Mouse (Mus musculus): ENCODE data around the gene Flna. TPM values are rescaled to one million over a fixed set of nuclear protein-coding genes. Genes with fewer than 3 reads are reported as not detected.
"Not testable (repeated sequence)": the region's sequence is repeated elsewhere in the genome, so short reads cannot be mapped to it uniquely, and the experiment has no call there.

Flna gene
- polyA plus RNA-seq, 1 experiment: 288 TPM

DNA sequence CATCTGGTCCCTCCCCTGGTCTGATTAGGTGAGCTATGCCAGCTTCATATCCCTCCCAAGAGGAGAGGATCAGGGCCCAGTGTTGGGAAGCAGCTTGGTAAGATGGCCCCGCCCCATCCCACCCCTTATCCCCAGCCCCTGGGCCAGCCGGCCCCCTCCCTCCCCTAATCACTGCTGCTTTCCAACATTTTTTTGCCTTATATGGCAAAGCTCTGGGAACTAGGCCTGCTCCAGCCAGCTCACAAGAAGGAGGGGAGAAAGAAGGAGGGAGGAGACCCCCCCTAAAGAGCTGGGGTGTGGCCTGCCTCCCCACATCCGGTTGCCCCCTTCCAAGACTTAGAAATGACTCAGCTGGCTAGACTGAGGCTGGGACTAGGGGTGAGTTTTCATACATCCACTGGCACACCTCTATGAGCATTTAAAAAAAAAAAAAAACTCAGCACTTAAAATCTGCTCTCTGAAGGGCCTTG is 5.0 kb downstream of the Flna start:
- Histone ChIP-seq H3K27ac (ENCODE audit: insufficient read depth, low read length) (peak overlapping the region; percentile 68), H3K4me1 (ENCODE audit: control insufficient read depth, insufficient read depth, low read length) (no peaks in the 10 kb centered on the region), H3K27me3 (ENCODE audit: control insufficient read depth, insufficient read depth, low read length, poor library complexity, severe bottlenecking) (no peaks in the 10 kb centered on the region), H3K9me3 (replicated peaks; ENCODE audit: control insufficient read depth, insufficient read depth, low read length, poor library complexity, severe bottlenecking) (no peaks in the 10 kb centered on the region), H3K9ac (ENCODE audit: low read depth, poor library complexity, severe bottlenecking) (peak overlapping the region; percentile 71), H3K36me3 (ENCODE audit: control insufficient read depth, insufficient read depth, low read length, poor library complexity, severe bottlenecking) (peaks cover 30% of the 10 kb centered on the region), H3K4me3 (ENCODE audit: low read depth, low read length) (peak overlapping the region; percentile 33; the same call in 1 of the 2 replicates)
- TF ChIP-seq CTCF (IDR thresholded peaks at IDR 0.05; ENCODE audit: low read depth, low read length) (no peak), POLR2A (IDR thresholded peaks at IDR 0.05; ENCODE audit: insufficient read depth, low read length) (no peak), EP300 (IDR thresholded peaks at IDR 0.05; ENCODE audit: insufficient read depth, low read depth, low read length) (no peak)

DNA sequence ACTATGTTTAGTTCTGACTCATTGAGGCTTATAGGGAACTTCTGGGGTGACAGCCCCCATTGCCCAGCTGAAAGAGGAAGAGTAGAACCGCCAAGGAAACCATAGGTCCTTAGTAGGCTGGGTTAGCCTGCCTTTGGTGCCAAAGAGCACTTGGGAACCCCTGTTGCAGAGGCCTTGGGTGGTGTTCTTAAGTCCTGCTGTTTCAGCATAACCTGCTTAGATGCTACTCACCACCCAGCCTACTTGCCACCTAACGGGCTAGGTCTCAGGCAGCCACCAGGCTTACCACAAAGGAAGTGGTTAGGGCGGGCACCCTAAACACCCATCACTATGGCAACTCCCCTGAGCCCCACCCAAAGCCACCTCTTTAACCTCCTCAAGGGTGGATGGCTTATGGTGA is 5.8 kb downstream of the Flna start:
- no peaks in the 10 kb centered on the region for H3K9me3 ChIP-seq (replicated peaks; ENCODE audit: control insufficient read depth, insufficient read depth, low read length, poor library complexity, severe bottlenecking)
- TF ChIP-seq EP300 (IDR thresholded peaks at IDR 0.05; ENCODE audit: insufficient read depth, low read depth, low read length) (no peak), POLR2A (IDR thresholded peaks at IDR 0.05; ENCODE audit: insufficient read depth, low read length) (no peak), CTCF (IDR thresholded peaks at IDR 0.05; ENCODE audit: low read depth, low read length) (no peak)
- H3K27ac ChIP-seq (ENCODE audit: insufficient read depth, low read length): peak overlapping the region; percentile 68; the same call in 1 of the 2 replicates
- H3K4me3 ChIP-seq (ENCODE audit: low read depth, low read length): no peak overlapping the region
- peak overlapping the region; percentile 71; the same call in 1 of the 2 replicates for H3K9ac ChIP-seq (ENCODE audit: low read depth, poor library complexity, severe bottlenecking)
- no peaks in the 10 kb centered on the region for H3K4me1 ChIP-seq (ENCODE audit: control insufficient read depth, insufficient read depth, low read length)
- H3K27me3 ChIP-seq (ENCODE audit: control insufficient read depth, insufficient read depth, low read length, poor library complexity, severe bottlenecking): no peaks in the 10 kb centered on the region
- H3K36me3 ChIP-seq (ENCODE audit: control insufficient read depth, insufficient read depth, low read length, poor library complexity, severe bottlenecking): peaks cover 34% of the 10 kb centered on the region

DNA sequence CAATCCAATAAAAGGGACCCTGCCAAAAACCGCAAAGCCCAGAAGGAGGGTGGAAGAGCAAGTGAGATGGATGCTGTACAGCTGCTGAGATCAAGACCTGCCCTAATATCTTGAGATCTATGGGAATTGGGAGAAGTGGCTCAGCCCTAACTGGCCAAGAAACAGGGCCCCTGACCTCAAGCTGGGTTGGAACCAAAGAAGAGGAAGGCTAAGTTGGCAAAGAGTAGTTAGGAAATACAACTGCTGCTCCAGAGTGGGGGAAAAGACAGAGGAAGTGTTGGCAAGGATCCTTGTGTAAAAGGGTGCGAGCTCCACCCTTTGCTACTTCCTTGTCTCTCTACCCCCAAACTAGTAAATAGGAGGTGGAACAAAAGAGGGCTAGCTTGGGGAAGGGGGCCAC is 6.2 kb downstream of the Flna start:
- Histone ChIP-seq H3K9ac (ENCODE audit: low read depth, poor library complexity, severe bottlenecking) (no peak overlapping the region), H3K27ac (ENCODE audit: insufficient read depth, low read length) (no peak overlapping the region)

DNA sequence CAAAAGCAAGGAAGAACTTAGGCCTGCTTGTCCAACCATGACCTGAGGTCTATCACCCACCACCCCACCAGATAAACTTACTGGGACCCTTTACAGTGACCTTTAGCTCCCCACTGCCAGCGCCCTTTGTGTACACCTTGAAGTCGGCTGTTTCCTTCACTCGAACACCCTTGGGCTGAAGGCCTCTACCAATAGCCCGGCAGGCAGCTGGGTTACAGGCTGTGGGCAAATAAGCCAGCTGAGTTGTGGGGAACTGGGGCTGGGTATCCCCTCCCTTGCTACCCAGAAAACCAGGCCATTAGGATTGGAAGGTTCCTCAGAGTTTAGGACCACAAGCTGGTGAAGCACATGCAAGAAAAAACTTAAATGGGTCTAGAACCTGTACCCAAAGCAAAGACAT is 9.3 kb downstream of the Flna start:
- no peak overlapping the region for H3K4me3 ChIP-seq (ENCODE audit: low read depth, low read length)
- no peak overlapping the region for H3K9ac ChIP-seq (ENCODE audit: low read depth, poor library complexity, severe bottlenecking)
- peaks cover 51% of the 10 kb centered on the region for H3K36me3 ChIP-seq (ENCODE audit: control insufficient read depth, insufficient read depth, low read length, poor library complexity, severe bottlenecking)
- H3K27me3 ChIP-seq (ENCODE audit: control insufficient read depth, insufficient read depth, low read length, poor library complexity, severe bottlenecking): no peaks in the 10 kb centered on the region
- no peak overlapping the region for H3K27ac ChIP-seq (ENCODE audit: insufficient read depth, low read length)
- no peaks in the 10 kb centered on the region for H3K9me3 ChIP-seq (replicated peaks; ENCODE audit: control insufficient read depth, insufficient read depth, low read length, poor library complexity, severe bottlenecking)
- H3K4me1 ChIP-seq (ENCODE audit: control insufficient read depth, insufficient read depth, low read length): no peaks in the 10 kb centered on the region
- no peak for TF ChIP-seq POLR2A (IDR thresholded peaks at IDR 0.05; ENCODE audit: insufficient read depth, low read length)
- no peak for TF ChIP-seq EP300 (IDR thresholded peaks at IDR 0.05; ENCODE audit: insufficient read depth, low read depth, low read length)

More for the DNA sequence above, 6.2 kb downstream of the Flna start:
- Histone ChIP-seq H3K27me3 (ENCODE audit: control insufficient read depth, insufficient read depth, low read length, poor library complexity, severe bottlenecking) (no peaks in the 10 kb centered on the region), H3K4me1 (ENCODE audit: control insufficient read depth, insufficient read depth, low read length) (no peaks in the 10 kb centered on the region), H3K36me3 (ENCODE audit: control insufficient read depth, insufficient read depth, low read length, poor library complexity, severe bottlenecking) (peaks cover 34% of the 10 kb centered on the region), H3K9me3 (replicated peaks; ENCODE audit: control insufficient read depth, insufficient read depth, low read length, poor library complexity, severe bottlenecking) (no peaks in the 10 kb centered on the region), H3K4me3 (ENCODE audit: low read depth, low read length) (no peak overlapping the region)
- TF ChIP-seq CTCF (IDR thresholded peaks at IDR 0.05; ENCODE audit: low read depth, low read length) (no peak), EP300 (IDR thresholded peaks at IDR 0.05; ENCODE audit: insufficient read depth, low read depth, low read length) (no peak), POLR2A (IDR thresholded peaks at IDR 0.05; ENCODE audit: insufficient read depth, low read length) (no peak)

DNA sequence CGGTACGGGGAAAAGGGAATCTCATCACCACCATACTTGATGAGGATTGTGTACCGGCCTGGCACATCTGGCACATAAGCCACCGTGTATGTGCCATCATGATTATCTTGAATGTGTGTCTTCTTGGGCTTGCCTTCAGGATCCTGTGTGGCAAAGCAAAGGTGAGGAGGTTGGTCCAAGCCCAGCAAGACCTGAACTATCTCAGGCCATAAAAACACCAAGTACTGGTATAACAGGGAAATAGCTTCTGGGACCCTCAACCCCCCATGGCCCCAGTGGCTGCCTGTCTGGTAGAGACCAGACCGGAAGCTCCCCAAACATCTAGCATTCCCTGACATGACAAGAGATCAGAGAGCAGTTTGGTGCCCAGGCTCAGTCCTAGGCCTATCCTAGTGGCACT is 16.4 kb downstream of the Flna start:
- TF ChIP-seq EP300 (IDR thresholded peaks at IDR 0.05; ENCODE audit: insufficient read depth, low read depth, low read length) (no peak), POLR2A (IDR thresholded peaks at IDR 0.05; ENCODE audit: insufficient read depth, low read length) (no peak), CTCF (IDR thresholded peaks at IDR 0.05; ENCODE audit: low read depth, low read length) (no peak)
- Histone ChIP-seq H3K4me3 (ENCODE audit: low read depth, low read length) (no peak overlapping the region), H3K9me3 (replicated peaks; ENCODE audit: control insufficient read depth, insufficient read depth, low read length, poor library complexity, severe bottlenecking) (no peaks in the 10 kb centered on the region), H3K36me3 (ENCODE audit: control insufficient read depth, insufficient read depth, low read length, poor library complexity, severe bottlenecking) (peaks cover 50% of the 10 kb centered on the region), H3K27ac (ENCODE audit: insufficient read depth, low read length) (no peak overlapping the region), H3K9ac (ENCODE audit: low read depth, poor library complexity, severe bottlenecking) (no peak overlapping the region), H3K27me3 (ENCODE audit: control insufficient read depth, insufficient read depth, low read length, poor library complexity, severe bottlenecking) (no peaks in the 10 kb centered on the region), H3K4me1 (ENCODE audit: control insufficient read depth, insufficient read depth, low read length) (no peaks in the 10 kb centered on the region)

DNA sequence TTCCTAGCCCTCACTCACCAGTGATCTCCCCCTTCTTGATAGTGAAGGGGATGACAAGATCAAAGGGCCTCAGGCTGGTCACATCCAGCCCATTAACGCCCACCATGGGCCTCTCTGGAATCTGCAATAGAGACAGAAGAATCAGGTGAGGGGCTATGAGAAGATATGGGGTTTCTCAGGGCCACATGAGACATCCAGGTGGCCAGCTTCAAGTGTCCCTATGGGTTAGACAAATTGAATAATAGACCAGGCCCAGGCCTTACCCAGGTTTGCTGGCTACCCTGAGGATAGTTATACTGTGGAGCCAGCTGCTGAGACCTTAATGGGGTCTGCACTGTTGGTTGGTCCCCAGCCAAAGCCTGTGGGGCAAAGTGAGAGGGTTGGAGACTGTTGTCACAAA is 19.6 kb downstream of the Flna start:
- H3K9me3 ChIP-seq (replicated peaks; ENCODE audit: control insufficient read depth, insufficient read depth, low read length, poor library complexity, severe bottlenecking): no peaks in the 10 kb centered on the region
- no peaks in the 10 kb centered on the region for H3K4me1 ChIP-seq (ENCODE audit: control insufficient read depth, insufficient read depth, low read length)
- H3K36me3 ChIP-seq (ENCODE audit: control insufficient read depth, insufficient read depth, low read length, poor library complexity, severe bottlenecking): peaks cover 55% of the 10 kb centered on the region
- no peak overlapping the region for H3K4me3 ChIP-seq (ENCODE audit: low read depth, low read length)
- TF ChIP-seq CTCF (IDR thresholded peaks at IDR 0.05; ENCODE audit: low read depth, low read length): no peak
- TF ChIP-seq EP300 (IDR thresholded peaks at IDR 0.05; ENCODE audit: insufficient read depth, low read depth, low read length): no peak
- TF ChIP-seq POLR2A (IDR thresholded peaks at IDR 0.05; ENCODE audit: insufficient read depth, low read length): no peak
- no peak overlapping the region for H3K9ac ChIP-seq (ENCODE audit: low read depth, poor library complexity, severe bottlenecking)
- H3K27ac ChIP-seq (ENCODE audit: insufficient read depth, low read length): no peak overlapping the region
- H3K27me3 ChIP-seq (ENCODE audit: control insufficient read depth, insufficient read depth, low read length, poor library complexity, severe bottlenecking): no peaks in the 10 kb centered on the region

DNA sequence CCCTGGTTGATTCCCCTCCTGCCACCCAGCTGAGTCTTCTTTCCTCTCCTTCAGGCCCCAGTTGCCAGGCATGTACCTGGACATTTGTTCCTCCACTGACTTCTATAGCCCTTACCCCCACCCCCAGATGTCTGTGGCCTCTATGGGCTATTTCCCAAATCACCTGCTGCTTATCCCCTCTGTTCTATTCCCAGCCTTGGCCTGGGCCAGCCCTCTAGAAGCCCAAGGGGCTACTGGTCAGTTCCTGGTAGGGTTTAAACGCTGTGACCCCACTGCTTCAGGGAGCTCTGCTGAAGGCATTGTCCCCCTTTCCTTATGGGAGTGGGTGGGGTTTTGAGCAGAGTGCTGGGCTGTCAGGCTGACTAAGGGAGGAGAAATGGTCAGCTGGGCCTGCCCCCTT is 29.5 kb downstream of the Flna start:
- H3K9me3 ChIP-seq (replicated peaks; ENCODE audit: control insufficient read depth, insufficient read depth, low read length, poor library complexity, severe bottlenecking); H3K9ac ChIP-seq (ENCODE audit: low read depth, poor library complexity, severe bottlenecking); H3K27me3 ChIP-seq (ENCODE audit: control insufficient read depth, insufficient read depth, low read length, poor library complexity, severe bottlenecking); H3K4me1 ChIP-seq (ENCODE audit: control insufficient read depth, insufficient read depth, low read length); H3K4me3 ChIP-seq (ENCODE audit: low read depth, low read length); H3K27ac ChIP-seq (ENCODE audit: insufficient read depth, low read length): not testable (repeated sequence)
- peaks cover 12% of the 10 kb centered on the region for H3K36me3 ChIP-seq (ENCODE audit: control insufficient read depth, insufficient read depth, low read length, poor library complexity, severe bottlenecking)

Data from ES-Bruce4 (cell line).